Mouse (Mus musculus) left cerebral cortex, postnatal 4 days (tissue): ENCODE measurements around the gene Slc6a16. TPM values are rescaled to one million over a fixed set of nuclear protein-coding genes. Genes with fewer than 3 reads are reported as not detected.

Experiments
- DNase-seq: peaks from one replicate; pipeline ENCODE4 v3.0.0-alpha.2; 2022
- intact Hi-C: fragments of 180-260 bp; cut with DNase I; formaldehyde crosslinking; loops from one replicate; pipeline ENCODE4 v1.15.1; 2025
- total RNA-seq, 2 experiments: library from RNA; stranded (reverse); gene quantifications; 2 replicates each; pipeline ENCODE4 v1.2.3; 2021

Gene Slc6a16
- 1 to 10 TPM; 1.2 to 1.8 TPM for total RNA-seq

- peak; percentile 59 for DNase-seq
- intact Hi-C loops = no loop called here
These were observed at the start of gene Slc6a16 for GRCm38 (mm10) chr7:45240633-45241388. Gene Slc6a16, plus strand, starts transcription at chr7:45241085.

GRCm38 (mm10) chr7:45191161-45191560, 49.7 kb upstream of the Slc6a16 start:
- intact Hi-C loops = no loop called here
- no peak for DNase-seq

GRCm38 (mm10) chr7:45191803-45192363, 49.0 kb upstream of the Slc6a16 start:
- intact Hi-C loops = no loop called here

GRCm38 (mm10) chr7:45192585-45193310, 48.1 kb upstream of the Slc6a16 start:
- no peak for DNase-seq
- intact Hi-C loops = no loop called here

More at GRCm38 (mm10) chr7:45191803-45192363, 49.0 kb upstream of the Slc6a16 start:
- DNase-seq = peak; percentile 79

GRCm38 (mm10) chr7:45193406-45193805, 47.5 kb upstream of the Slc6a16 start:
- intact Hi-C loops = no loop called here
- peak; percentile 36 for DNase-seq

- no peak for DNase-seq
- intact Hi-C loops = no loop called here
These were observed 46.8 kb upstream of the Slc6a16 start for GRCm38 (mm10) chr7:45193871-45194785.

GRCm38 (mm10) chr7:45195341-45196175, 45.3 kb upstream of the Slc6a16 start:
- no peak for DNase-seq
- intact Hi-C loops = no loop called here

GRCm38 (mm10) chr7:45196176-45196535, 44.7 kb upstream of the Slc6a16 start:
- intact Hi-C loops = no loop called here
- no peak for DNase-seq

- intact Hi-C loops = no loop called here
- DNase-seq = no peak
These were observed 43.9 kb upstream of the Slc6a16 start for GRCm38 (mm10) chr7:45196994-45197393.

GRCm38 (mm10) chr7:45198435-45198834, 42.5 kb upstream of the Slc6a16 start:
- intact Hi-C loops = no loop called here
- DNase-seq = peak; percentile 90

- intact Hi-C loops = no loop called here
- DNase-seq = no peak
These were observed 41.9 kb upstream of the Slc6a16 start for GRCm38 (mm10) chr7:45198961-45199360.

GRCm38 (mm10) chr7:45202654-45203053, 38.2 kb upstream of the Slc6a16 start:
- no peak for DNase-seq
- intact Hi-C loops = no loop called here

GRCm38 (mm10) chr7:45204380-45205143, 36.3 kb upstream of the Slc6a16 start, which contains the start of gene Ccdc155:
Gene Ccdc155, minus strand, starts transcription at chr7:45204892.
- DNase-seq = peak; percentile 98
- intact Hi-C loops = no loop called here

GRCm38 (mm10) chr7:45208260-45208659, 32.6 kb upstream of the Slc6a16 start:
- intact Hi-C loops = no loop called here
- no peak for DNase-seq

- no peak for DNase-seq
- intact Hi-C loops = no loop called here
These were observed 29.8 kb upstream of the Slc6a16 start for GRCm38 (mm10) chr7:45211070-45211469.

- DNase-seq = no peak
- intact Hi-C loops = no loop called here
These were observed 29.0 kb upstream of the Slc6a16 start, which contains the start of gene Dkkl1 for GRCm38 (mm10) chr7:45211851-45212251. Gene Dkkl1, minus strand, starts transcription at chr7:45212147.

- no peak for DNase-seq
- intact Hi-C loops = no loop called here
These were observed 28.5 kb upstream of the Slc6a16 start for GRCm38 (mm10) chr7:45212356-45212755.

GRCm38 (mm10) chr7:45213708-45214107, 27.2 kb upstream of the Slc6a16 start:
- intact Hi-C loops = no loop called here
- no peak for DNase-seq
